Mouse (Mus musculus): Measurements from ENCODE around the gene Gm42372. TPM values are rescaled to one million over a fixed set of nuclear protein-coding genes. Genes with fewer than 3 reads are reported as not detected.

Gm42372 gene
- polyA plus RNA-seq, 1 experiment from 2014 or later = 0.08 TPM

DNA sequence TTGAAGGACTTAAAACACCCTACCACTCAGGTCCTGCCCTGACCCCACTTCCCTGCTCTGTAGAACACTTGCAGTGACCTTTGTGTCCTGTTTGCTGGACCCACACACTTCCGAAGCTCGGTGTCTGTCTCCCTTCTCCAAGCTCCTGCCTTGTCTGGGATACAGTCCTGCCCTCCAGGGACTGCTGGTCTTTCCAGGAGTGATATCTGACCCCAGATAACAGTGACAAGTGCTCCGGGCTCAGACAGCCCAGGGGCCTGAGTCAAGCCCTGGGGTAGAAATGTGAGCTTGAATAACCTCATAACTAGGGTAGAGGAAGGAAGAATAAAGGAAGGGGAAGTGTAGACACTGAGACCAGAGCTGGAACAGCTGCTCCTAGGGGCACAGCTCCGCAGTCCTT, 40.8 kb downstream of the Gm42372 start:
- WGBS = 28% methylated on average over 4 of the region's 4 CpGs
- no peak for ATAC-seq (ENCODE audit: insufficient number of reproducible peaks, insufficient read depth, low FRiP score, low read depth)
- H3K4me2 ChIP-seq (ENCODE audit: low read length) = peak overlapping the region; percentile 68
- peaks cover 43 to 46% of the 10 kb centered on the region in 2 experiments for H3K4me1 ChIP-seq (ENCODE audit: control insufficient read depth in 2 of 2, insufficient read depth in 2 of 2, low read length in 2 of 2)
- no peaks in the 10 kb centered on the region for H3K27me3 ChIP-seq (ENCODE audit: control insufficient read depth, insufficient read depth, low read length)
- peak overlapping the region; percentile 51; the same call in 1 of the 2 replicates for H3K9ac ChIP-seq (ENCODE audit: low read length)
- no peak overlapping the region for H3K4me3 ChIP-seq (ENCODE audit: control insufficient read depth in 1 of 2, insufficient read depth in 1 of 2, low read depth in 1 of 2, low read length in 2 of 2)
- H3K27ac ChIP-seq (replicated peaks in 1 of 2; ENCODE audit: control insufficient read depth in 1 of 2, insufficient read depth in 1 of 2, low read depth in 2 of 2, low read length in 2 of 2) = peak overlapping the region; percentile 56 to 65
- no peaks in the 10 kb centered on the region for H3K9me3 ChIP-seq (ENCODE audit: control insufficient read depth, low read length)
- peaks cover 47% of the 10 kb centered on the region for H3K36me3 ChIP-seq (ENCODE audit: control insufficient read depth, insufficient read depth, low read length)

GRCm38 (mm10) chr7:17024141-17024540, 41.3 kb downstream of the Gm42372 start:
- no peak for ATAC-seq (ENCODE audit: insufficient number of reproducible peaks, insufficient read depth, low FRiP score, low read depth)
- Histone ChIP-seq H3K27me3 (ENCODE audit: control insufficient read depth, insufficient read depth, low read length) (no peaks in the 10 kb centered on the region), H3K4me1 (ENCODE audit: control insufficient read depth in 2 of 2, insufficient read depth in 2 of 2, low read length in 2 of 2) (peaks cover 43 to 46% of the 10 kb centered on the region in 2 experiments), H3K9me3 (ENCODE audit: control insufficient read depth, low read length) (no peaks in the 10 kb centered on the region), H3K4me2 (ENCODE audit: low read length) (peak overlapping the region; percentile 68), H3K4me3 (ENCODE audit: control insufficient read depth in 1 of 2, insufficient read depth in 1 of 2, low read depth in 1 of 2, low read length in 2 of 2) (no peak overlapping the region), H3K9ac (ENCODE audit: low read length) (peak overlapping the region; percentile 51; the same call in 1 of the 2 replicates), H3K36me3 (ENCODE audit: control insufficient read depth, insufficient read depth, low read length) (peaks cover 42% of the 10 kb centered on the region), H3K27ac (replicated peaks in 1 of 2; ENCODE audit: control insufficient read depth in 1 of 2, insufficient read depth in 1 of 2, low read depth in 2 of 2, low read length in 2 of 2) (peak overlapping the region; percentile 56 to 65)
- WGBS = 65% methylated on average over 6 of the region's 6 CpGs

DNA sequence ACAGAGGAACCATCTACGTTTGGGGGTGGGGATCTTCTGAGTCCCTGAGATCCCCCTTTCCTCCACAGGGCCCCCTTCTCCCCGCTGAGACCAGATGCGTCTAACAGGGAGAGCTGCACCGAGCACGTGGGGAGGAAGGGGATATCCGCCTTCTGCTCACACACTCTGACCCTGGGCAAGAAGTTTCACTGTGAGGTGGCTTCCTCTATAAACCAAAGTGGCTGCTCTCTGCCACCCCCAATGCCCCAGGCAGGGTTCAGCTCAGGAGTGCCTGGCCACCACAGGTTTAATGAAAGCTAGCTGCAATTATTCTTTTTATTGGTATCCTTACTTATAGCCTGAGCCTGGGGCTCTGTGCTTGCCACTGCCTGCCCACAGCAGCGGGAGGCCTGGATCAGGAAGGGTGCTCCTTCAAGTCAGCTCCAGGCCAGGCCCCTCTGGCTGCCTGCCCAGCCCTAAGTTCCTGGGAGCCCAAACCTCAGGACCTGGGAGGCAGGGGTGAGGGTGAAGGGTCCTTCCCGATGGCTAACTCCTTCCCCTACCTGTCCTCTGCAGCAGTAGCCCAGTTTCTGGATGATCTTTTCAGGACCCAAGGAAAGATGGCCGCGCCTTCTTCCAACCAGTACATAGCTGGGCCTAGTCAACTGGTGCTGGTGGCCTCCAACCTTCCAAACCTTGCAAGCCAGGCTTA, 42.1 kb downstream of the Gm42372 start:
- Histone ChIP-seq H3K27me3 (ENCODE audit: control insufficient read depth, insufficient read depth, low read length) (no peaks in the 10 kb centered on the region), H3K4me3 (ENCODE audit: control insufficient read depth in 1 of 2, insufficient read depth in 1 of 2, low read depth in 1 of 2, low read length in 2 of 2) (no peak overlapping the region), H3K4me2 (ENCODE audit: low read length) (peak overlapping the region; percentile 68), H3K9me3 (ENCODE audit: control insufficient read depth, low read length) (no peaks in the 10 kb centered on the region), H3K36me3 (ENCODE audit: control insufficient read depth, insufficient read depth, low read length) (peaks cover 36% of the 10 kb centered on the region), H3K27ac (replicated peaks in 1 of 2; ENCODE audit: control insufficient read depth in 1 of 2, insufficient read depth in 1 of 2, low read depth in 2 of 2, low read length in 2 of 2) (peak overlapping the region; percentile 56 to 65), H3K9ac (ENCODE audit: low read length) (peak overlapping the region; percentile 51), H3K4me1 (ENCODE audit: control insufficient read depth in 2 of 2, insufficient read depth in 2 of 2, low read length in 2 of 2) (peaks cover 43 to 46% of the 10 kb centered on the region in 2 experiments)
- no peak for ATAC-seq (ENCODE audit: insufficient number of reproducible peaks, insufficient read depth, low FRiP score, low read depth)
- WGBS = 69% methylated on average over 10 of the region's 10 CpGs

DNA sequence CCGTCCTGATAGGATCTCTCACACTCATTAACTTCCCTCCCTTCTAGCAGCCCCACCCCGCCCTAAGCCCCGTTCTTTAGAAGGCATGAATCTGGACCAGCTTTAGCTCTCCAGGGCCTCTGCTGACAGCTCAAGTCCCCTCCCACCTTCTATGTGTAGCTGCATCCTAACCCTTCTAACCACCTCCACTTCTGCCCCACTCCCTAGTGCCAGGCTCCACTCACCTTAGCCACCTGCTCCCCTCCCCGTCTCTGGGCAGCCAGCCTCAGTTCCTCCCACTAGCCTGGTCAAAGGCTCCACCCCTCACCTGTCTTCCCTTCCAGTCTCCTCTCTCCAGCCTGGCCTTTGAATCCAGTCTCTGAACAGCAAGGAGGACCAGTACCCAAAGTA, 42.6 kb downstream of the Gm42372 start:
- H3K9me3 ChIP-seq (ENCODE audit: control insufficient read depth, low read length) = no peaks in the 10 kb centered on the region
- H3K4me3 ChIP-seq (ENCODE audit: control insufficient read depth in 1 of 2, insufficient read depth in 1 of 2, low read depth in 1 of 2, low read length in 2 of 2) = no peak overlapping the region
- H3K9ac ChIP-seq (ENCODE audit: low read length) = peak overlapping the region; percentile 51; the same call in 1 of the 2 replicates
- ATAC-seq (ENCODE audit: insufficient number of reproducible peaks, insufficient read depth, low FRiP score, low read depth) = no peak
- peak overlapping the region; percentile 23 to 65; a peak in 2 of 4 replicates for H3K27ac ChIP-seq (replicated peaks in 1 of 2; ENCODE audit: control insufficient read depth in 1 of 2, insufficient read depth in 1 of 2, low read depth in 2 of 2, low read length in 2 of 2)
- H3K4me2 ChIP-seq (ENCODE audit: low read length) = peak overlapping the region; percentile 68
- WGBS = 46% methylated on average over 4 of the region's 4 CpGs
- H3K27me3 ChIP-seq (ENCODE audit: control insufficient read depth, insufficient read depth, low read length) = no peaks in the 10 kb centered on the region
- peaks cover 43 to 46% of the 10 kb centered on the region in 2 experiments for H3K4me1 ChIP-seq (ENCODE audit: control insufficient read depth in 2 of 2, insufficient read depth in 2 of 2, low read length in 2 of 2)
- H3K36me3 ChIP-seq (ENCODE audit: control insufficient read depth, insufficient read depth, low read length) = peaks cover 31% of the 10 kb centered on the region

DNA sequence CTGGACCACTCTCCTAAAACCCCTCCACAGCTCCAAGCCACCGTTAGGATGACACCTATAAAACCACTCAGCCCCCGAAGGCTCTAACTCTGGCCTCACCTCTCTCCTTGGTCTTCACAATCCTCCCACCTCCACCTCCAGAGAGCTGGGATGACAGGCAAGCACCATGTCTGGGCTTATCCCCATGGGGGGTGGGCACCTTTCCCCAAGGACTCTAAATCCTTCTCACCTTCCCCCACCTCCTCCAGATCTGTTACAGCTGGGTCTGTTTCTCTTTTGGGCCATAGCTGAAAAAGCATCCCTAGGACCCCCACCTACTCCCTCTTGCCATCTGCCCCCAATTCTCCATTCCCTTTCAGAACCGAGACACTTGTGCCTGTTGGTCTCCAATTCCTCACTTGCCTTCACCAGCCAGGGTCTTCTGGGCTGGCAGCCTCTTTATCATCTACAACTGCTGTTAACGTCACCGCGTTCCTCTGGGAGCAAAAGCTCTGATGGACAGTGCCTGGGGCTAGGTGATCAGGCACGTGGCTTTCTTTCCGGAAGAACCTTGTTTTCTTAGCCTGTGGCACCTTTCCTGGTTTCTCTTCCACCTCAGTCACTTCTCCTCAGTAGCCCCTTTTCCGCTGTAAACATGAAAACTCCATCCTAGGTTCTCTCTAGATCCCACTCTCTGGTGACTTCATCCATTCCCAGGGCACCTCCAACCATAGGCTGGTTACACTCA, 43.2 kb downstream of the Gm42372 start:
- Histone ChIP-seq H3K4me1 (ENCODE audit: control insufficient read depth in 2 of 2, insufficient read depth in 2 of 2, low read length in 2 of 2) (peaks cover 43 to 46% of the 10 kb centered on the region in 2 experiments), H3K27me3 (ENCODE audit: control insufficient read depth, insufficient read depth, low read length) (no peaks in the 10 kb centered on the region), H3K9me3 (ENCODE audit: control insufficient read depth, low read length) (no peaks in the 10 kb centered on the region), H3K4me3 (ENCODE audit: control insufficient read depth in 1 of 2, insufficient read depth in 1 of 2, low read depth in 1 of 2, low read length in 2 of 2) (peak overlapping the region in 1 of 2 experiments; percentile 83; a peak in 3 of 4 replicates), H3K27ac (replicated peaks in 1 of 2; ENCODE audit: control insufficient read depth in 1 of 2, insufficient read depth in 1 of 2, low read depth in 2 of 2, low read length in 2 of 2) (no peak overlapping the region), H3K36me3 (ENCODE audit: control insufficient read depth, insufficient read depth, low read length) (peaks cover 28% of the 10 kb centered on the region), H3K4me2 (ENCODE audit: low read length) (peak overlapping the region; percentile 68), H3K9ac (ENCODE audit: low read length) (peak overlapping the region; percentile 86; the same call in 1 of the 2 replicates)
- ATAC-seq (ENCODE audit: insufficient number of reproducible peaks, insufficient read depth, low FRiP score, low read depth) = no peak
- WGBS = 43% methylated on average over 9 of the region's 9 CpGs

DNA sequence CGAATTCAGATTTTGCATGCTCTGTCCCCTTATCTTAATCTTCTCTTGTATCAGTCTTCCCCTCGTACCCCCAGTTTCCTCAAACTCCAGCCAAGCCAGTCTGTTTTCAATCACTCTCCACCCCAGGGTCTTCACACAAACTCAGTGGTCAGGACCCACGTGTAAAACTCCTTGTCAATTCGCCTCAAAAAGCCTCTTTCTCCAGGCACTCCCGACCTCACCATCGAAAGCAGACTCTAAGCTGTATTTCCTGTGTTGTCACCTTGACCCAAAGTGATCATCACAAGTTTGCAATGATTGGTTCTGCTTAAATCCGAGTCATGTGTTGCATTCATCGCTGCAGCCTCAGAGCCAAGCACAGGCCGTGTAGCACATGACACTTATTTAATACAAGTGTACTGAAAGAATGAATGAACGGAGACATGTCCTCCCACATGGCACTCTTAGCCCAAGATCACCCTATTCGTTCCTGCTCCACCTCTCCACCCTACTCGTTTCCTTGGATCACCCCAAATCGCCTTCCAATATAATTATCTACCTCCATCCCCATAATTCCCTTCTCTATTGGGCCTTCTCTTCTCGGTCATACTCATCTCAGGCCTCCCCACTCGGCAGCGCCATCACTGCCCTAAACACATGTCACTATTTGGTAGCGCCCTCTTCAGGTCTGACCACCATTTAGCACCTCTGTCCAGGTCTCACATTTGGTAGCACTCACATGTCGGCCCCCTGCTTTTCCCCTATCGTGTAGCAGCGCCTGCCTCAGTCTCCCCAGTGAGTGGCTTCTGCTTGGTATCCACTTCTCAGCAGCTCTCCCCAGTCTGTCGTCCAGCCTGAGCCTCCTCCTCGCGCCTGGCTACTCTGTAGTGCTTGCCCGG, 44.1 kb downstream of the Gm42372 start:
- Histone ChIP-seq H3K27me3 (ENCODE audit: control insufficient read depth, insufficient read depth, low read length) (no peaks in the 10 kb centered on the region), H3K27ac (replicated peaks in 1 of 2; ENCODE audit: control insufficient read depth in 1 of 2, insufficient read depth in 1 of 2, low read depth in 2 of 2, low read length in 2 of 2) (peak overlapping the region; percentile 63 to 91; a peak in 3 of 4 replicates), H3K4me1 (ENCODE audit: control insufficient read depth in 2 of 2, insufficient read depth in 2 of 2, low read length in 2 of 2) (peaks cover 43 to 46% of the 10 kb centered on the region in 2 experiments), H3K36me3 (ENCODE audit: control insufficient read depth, insufficient read depth, low read length) (peaks cover 28% of the 10 kb centered on the region), H3K4me2 (ENCODE audit: low read length) (peak overlapping the region; percentile 68), H3K9ac (ENCODE audit: low read length) (peak overlapping the region; percentile 86), H3K9me3 (ENCODE audit: control insufficient read depth, low read length) (no peaks in the 10 kb centered on the region), H3K4me3 (ENCODE audit: control insufficient read depth in 1 of 2, insufficient read depth in 1 of 2, low read depth in 1 of 2, low read length in 2 of 2) (peak overlapping the region; percentile 81 to 83)
- peak; percentile 14 for ATAC-seq (ENCODE audit: insufficient number of reproducible peaks, insufficient read depth, low FRiP score, low read depth)
- 3% methylated on average over 24 of the region's 24 CpGs for WGBS
